ENCODE assay signal across 29 mouse cellular contexts in the genomic region with DNA sequence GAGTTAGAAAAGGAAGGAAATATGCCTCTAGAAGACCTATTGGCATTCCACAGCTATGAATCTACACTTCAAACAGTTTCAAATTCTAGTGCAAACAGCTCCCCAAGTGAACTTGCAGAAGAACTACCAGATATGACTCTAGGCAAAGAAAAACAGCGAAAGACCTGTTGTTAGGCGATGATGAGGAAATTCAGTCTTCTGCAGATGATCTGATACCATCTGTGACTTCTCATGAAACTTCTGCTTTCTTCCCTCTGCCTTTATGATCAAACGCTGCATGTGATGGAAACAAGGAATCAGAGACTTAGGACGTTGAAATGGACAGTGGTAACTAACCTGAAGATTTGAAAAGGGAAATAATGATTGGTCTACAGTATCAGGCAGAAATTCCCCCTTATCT.
"Had no signal": no experiment of that assay in that cellular context is flagged by ENCODE, and none has a peak within 500 bp of the region (broad histone marks: within the 10 kb centered on the region; RNA-seq: fewer than 3 reads in every experiment).

No protein-coding gene starts in this region.

- H3K4me3 ChIP-seq: left cerebral cortex, adult 2 months; limb, embryonic 10.5 days; limb, embryonic 12.5 days; limb, embryonic 13.5 days; limb, embryonic 15.5 days; liver, embryonic 12.5 days; liver, embryonic 13.5 days; liver, embryonic 15.5 days; lung, embryonic 15.5 days; megakaryocyte, embryonic 14.5 days; midbrain, embryonic 10.5 days; midbrain, embryonic 12.5 days; midbrain, embryonic 13.5 days; midbrain, embryonic 15.5 days; myocyte; neural tube, embryonic 12.5 days; neural tube, embryonic 13.5 days had no signal

- H3K9me3 ChIP-seq: limb, embryonic 10.5 days; limb, embryonic 12.5 days; limb, embryonic 13.5 days; limb, embryonic 15.5 days; liver, embryonic 12.5 days; liver, embryonic 13.5 days; liver, embryonic 15.5 days; lung, embryonic 15.5 days; megakaryocyte, embryonic 14.5 days; midbrain, embryonic 10.5 days; midbrain, embryonic 12.5 days; midbrain, embryonic 13.5 days; midbrain, embryonic 15.5 days; neural tube, embryonic 12.5 days; neural tube, embryonic 13.5 days had no signal

- H3K27ac ChIP-seq: left cerebral cortex, adult 2 months; limb, embryonic 10.5 days; limb, embryonic 12.5 days; limb, embryonic 13.5 days; limb, embryonic 15.5 days; liver, embryonic 12.5 days; liver, embryonic 13.5 days; liver, embryonic 14.5 days; liver, embryonic 15.5 days; lung, embryonic 15.5 days; macrophage; midbrain, embryonic 10.5 days; midbrain, embryonic 12.5 days; midbrain, embryonic 13.5 days; midbrain, embryonic 15.5 days; neural tube, embryonic 12.5 days; neural tube, embryonic 13.5 days had no signal

- ATAC-seq: liver, embryonic 12.5 days; liver, postnatal 0 days; midbrain, embryonic 13.5 days; midbrain, embryonic 15.5 days had no signal

- H3K27me3 ChIP-seq: limb, embryonic 12.5 days; limb, embryonic 13.5 days; limb, embryonic 15.5 days; liver, embryonic 12.5 days; liver, embryonic 13.5 days; liver, embryonic 15.5 days; lung, embryonic 15.5 days; megakaryocyte, embryonic 14.5 days; midbrain, embryonic 12.5 days; midbrain, embryonic 13.5 days; midbrain, embryonic 15.5 days; neural tube, embryonic 12.5 days; neural tube, embryonic 13.5 days had no signal

- H3K4me1 ChIP-seq: limb, embryonic 10.5 days; limb, embryonic 12.5 days; limb, embryonic 15.5 days; liver, embryonic 13.5 days; liver, embryonic 15.5 days; megakaryocyte, embryonic 14.5 days; midbrain, embryonic 10.5 days; midbrain, embryonic 12.5 days; midbrain, embryonic 13.5 days; midbrain, embryonic 15.5 days; neural tube, embryonic 12.5 days; neural tube, embryonic 13.5 days had no signal

- H3K36me3 ChIP-seq: limb, embryonic 10.5 days; limb, embryonic 12.5 days; limb, embryonic 13.5 days; limb, embryonic 15.5 days; liver, embryonic 12.5 days; liver, embryonic 13.5 days; liver, embryonic 15.5 days; lung, embryonic 15.5 days; midbrain, embryonic 10.5 days; midbrain, embryonic 12.5 days; midbrain, embryonic 13.5 days; midbrain, embryonic 15.5 days; neural tube, embryonic 12.5 days; neural tube, embryonic 13.5 days had no signal

- H3K9ac ChIP-seq: limb, embryonic 12.5 days; limb, embryonic 13.5 days; limb, embryonic 15.5 days; liver, embryonic 12.5 days; liver, embryonic 13.5 days; liver, embryonic 14.5 days; liver, embryonic 15.5 days; liver, postnatal 0 days; lung, embryonic 15.5 days; midbrain, embryonic 12.5 days; midbrain, embryonic 13.5 days; midbrain, embryonic 15.5 days; neural tube, embryonic 12.5 days; neural tube, embryonic 13.5 days had no signal

- H3K4me2 ChIP-seq: limb, embryonic 12.5 days; limb, embryonic 13.5 days; limb, embryonic 15.5 days; liver, embryonic 11.5 days; liver, embryonic 12.5 days; liver, embryonic 13.5 days; liver, embryonic 15.5 days; lung, embryonic 15.5 days; midbrain, embryonic 11.5 days; midbrain, embryonic 12.5 days; midbrain, embryonic 13.5 days; midbrain, embryonic 15.5 days; neural tube, embryonic 12.5 days; neural tube, embryonic 13.5 days had no signal

- DNase-seq: left cerebral cortex, postnatal 4 days; liver; liver, embryonic 13.5 days; liver, postnatal 0 days; lung, postnatal 10 days; lung, postnatal 14 days; lung, postnatal 36 days; lung, postnatal 4 days; midbrain, embryonic 14.5 days had no signal
